Mouse (Mus musculus) heart, embryonic 12.5 days (tissue): Measurements from ENCODE around the gene Nrxn1. TPM values are rescaled to one million over a fixed set of nuclear protein-coding genes. Genes with fewer than 3 reads are reported as not detected.

Experiments used
- ATAC-seq: fragments of 200-750 bp; cut with Nextera tagmentation; 2 replicates; pipeline ENCODE4 v1.8.0; 2017; ENCODE audit warnings: moderate TSS enrichment, moderate library complexity; ENCODE audit not compliant: insufficient number of reproducible peaks, low FRiP score
- H3K27ac ChIP-seq: fragments of 300-500 bp; sonication (generic); 2 replicates; pipeline ENCODE4 v1.5.1; 2016; ENCODE audit warnings: mild to moderate bottlenecking, moderate library complexity; ENCODE audit not compliant: poor library complexity, severe bottlenecking
- H3K27me3 ChIP-seq: fragments of 300-500 bp; sonication (generic); replicated peaks from 2 replicates; pipeline ENCODE4 v1.6.1; 2016; ENCODE audit warnings: mild to moderate bottlenecking, moderate library complexity
- H3K36me3 ChIP-seq: fragments of 300-500 bp; sonication (generic); 2 replicates; pipeline ENCODE4 v1.6.1; 2016; ENCODE audit warnings: mild to moderate bottlenecking, moderate library complexity
- H3K4me1 ChIP-seq: fragments of 300-500 bp; sonication (generic); replicated peaks from 2 replicates; pipeline ENCODE4 v1.6.1; 2016; ENCODE audit warnings: mild to moderate bottlenecking
- H3K4me2 ChIP-seq: fragments of 300-500 bp; sonication (generic); 2 replicates; pipeline ENCODE4 v1.6.1; 2016; ENCODE audit warnings: mild to moderate bottlenecking, moderate library complexity
- H3K4me3 ChIP-seq: fragments of 300-500 bp; sonication (generic); 2 replicates; pipeline ENCODE4 v1.5.1; 2016; ENCODE audit warnings: mild to moderate bottlenecking
- H3K9ac ChIP-seq: fragments of 300-500 bp; sonication (generic); 2 replicates; pipeline ENCODE4 v1.6.1; 2016; ENCODE audit warnings: mild to moderate bottlenecking, moderate library complexity
- H3K9me3 ChIP-seq: fragments of 300-500 bp; sonication (generic); replicated peaks from 2 replicates; pipeline ENCODE4 v1.6.1; 2016; ENCODE audit warnings: mild to moderate bottlenecking, moderate library complexity
- WGBS: fragments of 180-500 bp; shearing (Covaris S2); methylation state at CpG from one replicate; pipeline ENCODE4 v1.1.7; 2016; 5-methylcytosine and 5-hydroxymethylcytosine counted together
- polyA plus RNA-seq: library from polyadenylated mRNA; unstranded; fragments of >200 nt; fragmentation: Nextera tagmentation; extraction: Ambion mirVana; gene quantifications from 2 replicates; pipeline ENCODE4 v1.2.1, GENCODE M21; 2016

Nrxn1 gene
- polyA plus RNA-seq, 1 experiment from 2014 or later, result 1.6 TPM

- H3K27me3 ChIP-seq, result no peaks in the 10 kb centered on the region
- no peak overlapping the region for H3K9ac ChIP-seq
- no peaks in the 10 kb centered on the region for H3K4me1 ChIP-seq
- no peak overlapping the region for H3K4me3 ChIP-seq
- H3K27ac ChIP-seq, result no peak overlapping the region
- no peak overlapping the region for H3K4me2 ChIP-seq
- ATAC-seq, result no peak
- H3K9me3 ChIP-seq, result no peaks in the 10 kb centered on the region
- no peaks in the 10 kb centered on the region for H3K36me3 ChIP-seq
Measured at GRCm38 (mm10) chr17:91079096-91079495, 13.8 kb downstream of the Nrxn1 start.

- no peaks in the 10 kb centered on the region for H3K4me1 ChIP-seq
- WGBS, result 87% methylated on average over 5 of the region's 5 CpGs
- H3K27ac ChIP-seq, result no peak overlapping the region
- no peaks in the 10 kb centered on the region for H3K9me3 ChIP-seq
- ATAC-seq, result no peak
- H3K9ac ChIP-seq, result no peak overlapping the region
- no peaks in the 10 kb centered on the region for H3K36me3 ChIP-seq
- no peaks in the 10 kb centered on the region for H3K27me3 ChIP-seq
- no peak overlapping the region for H3K4me3 ChIP-seq
- H3K4me2 ChIP-seq, result no peak overlapping the region
Measured at GRCm38 (mm10) chr17:91074780-91075179, 18.1 kb downstream of the Nrxn1 start.

GRCm38 (mm10) chr17:91033466-91033865 is 59.4 kb downstream of the Nrxn1 start:
- no peak for ATAC-seq
- no peak overlapping the region for H3K9ac ChIP-seq
- 83% methylated on average over 7 of the region's 7 CpGs for WGBS
- H3K27ac ChIP-seq, result no peak overlapping the region
- no peaks in the 10 kb centered on the region for H3K4me1 ChIP-seq
- no peaks in the 10 kb centered on the region for H3K36me3 ChIP-seq
- no peaks in the 10 kb centered on the region for H3K9me3 ChIP-seq
- H3K4me3 ChIP-seq, result no peak overlapping the region
- H3K27me3 ChIP-seq, result no peaks in the 10 kb centered on the region
- no peak overlapping the region for H3K4me2 ChIP-seq

GRCm38 (mm10) chr17:91025061-91025623 is 67.7 kb downstream of the Nrxn1 start:
- no peak for ATAC-seq
- Histone ChIP-seq H3K4me2 (no peak overlapping the region), H3K27me3 (no peaks in the 10 kb centered on the region), H3K27ac (no peak overlapping the region), H3K4me1 (no peaks in the 10 kb centered on the region), H3K4me3 (no peak overlapping the region), H3K36me3 (no peaks in the 10 kb centered on the region), H3K9ac (no peak overlapping the region), H3K9me3 (no peaks in the 10 kb centered on the region)
- WGBS, result 47% methylated on average over 2 of the region's 2 CpGs

- no peaks in the 10 kb centered on the region for H3K4me1 ChIP-seq
- no peaks in the 10 kb centered on the region for H3K27me3 ChIP-seq
- H3K4me3 ChIP-seq, result no peak overlapping the region
- H3K36me3 ChIP-seq, result no peaks in the 10 kb centered on the region
- no peak overlapping the region for H3K4me2 ChIP-seq
- 67% methylated on average over 5 of the region's 5 CpGs for WGBS
- H3K9ac ChIP-seq, result no peak overlapping the region
- no peaks in the 10 kb centered on the region for H3K9me3 ChIP-seq
- no peak for ATAC-seq
- H3K27ac ChIP-seq, result no peak overlapping the region
Measured at GRCm38 (mm10) chr17:91007385-91008089, 85.3 kb downstream of the Nrxn1 start.

- Histone ChIP-seq H3K36me3 (no peaks in the 10 kb centered on the region), H3K4me1 (no peaks in the 10 kb centered on the region), H3K9ac (no peak overlapping the region), H3K4me2 (no peak overlapping the region), H3K9me3 (no peaks in the 10 kb centered on the region), H3K4me3 (no peak overlapping the region), H3K27ac (no peak overlapping the region), H3K27me3 (no peaks in the 10 kb centered on the region)
- ATAC-seq, result no peak
Measured at GRCm38 (mm10) chr17:91000389-91000788, 92.5 kb downstream of the Nrxn1 start.

- Histone ChIP-seq H3K27me3 (no peaks in the 10 kb centered on the region), H3K4me3 (no peak overlapping the region), H3K27ac (no peak overlapping the region), H3K4me1 (no peaks in the 10 kb centered on the region), H3K36me3 (no peaks in the 10 kb centered on the region), H3K4me2 (no peak overlapping the region), H3K9me3 (no peaks in the 10 kb centered on the region), H3K9ac (no peak overlapping the region)
- 73% methylated on average over 4 of the region's 4 CpGs for WGBS
- no peak for ATAC-seq
Measured at GRCm38 (mm10) chr17:90999667-91000154, 93.2 kb downstream of the Nrxn1 start.

GRCm38 (mm10) chr17:90997714-90998113 is 95.2 kb downstream of the Nrxn1 start:
- Histone ChIP-seq H3K4me3 (no peak overlapping the region), H3K4me1 (no peaks in the 10 kb centered on the region), H3K27me3 (no peaks in the 10 kb centered on the region), H3K9me3 (no peaks in the 10 kb centered on the region), H3K36me3 (no peaks in the 10 kb centered on the region), H3K4me2 (no peak overlapping the region), H3K9ac (no peak overlapping the region), H3K27ac (no peak overlapping the region)
- no peak for ATAC-seq
- 52% methylated on average over 1 of the region's 1 CpGs for WGBS

GRCm38 (mm10) chr17:90995436-90995835 is 97.4 kb downstream of the Nrxn1 start:
- Histone ChIP-seq H3K27ac (no peak overlapping the region), H3K9me3 (no peaks in the 10 kb centered on the region), H3K27me3 (no peaks in the 10 kb centered on the region), H3K9ac (no peak overlapping the region), H3K4me3 (no peak overlapping the region), H3K4me2 (no peak overlapping the region), H3K4me1 (no peaks in the 10 kb centered on the region), H3K36me3 (no peaks in the 10 kb centered on the region)
- ATAC-seq, result no peak
- whole genome bisulfite sequencing, result 54% methylated on average over 1 of the region's 1 CpGs

GRCm38 (mm10) chr17:90994247-90994646 is 98.6 kb downstream of the Nrxn1 start:
- Histone ChIP-seq H3K27me3 (no peaks in the 10 kb centered on the region), H3K9ac (no peak overlapping the region), H3K4me3 (no peak overlapping the region), H3K36me3 (no peaks in the 10 kb centered on the region), H3K4me2 (no peak overlapping the region), H3K9me3 (no peaks in the 10 kb centered on the region), H3K4me1 (no peaks in the 10 kb centered on the region), H3K27ac (no peak overlapping the region)
- no peak for ATAC-seq
- WGBS, result 69% methylated on average over 1 of the region's 1 CpGs

GRCm38 (mm10) chr17:90990747-90991146 is 102.1 kb downstream of the Nrxn1 start:
- H3K27ac ChIP-seq, result no peak overlapping the region
- no peak for ATAC-seq
- H3K4me3 ChIP-seq, result no peak overlapping the region
- H3K36me3 ChIP-seq, result no peaks in the 10 kb centered on the region
- no peaks in the 10 kb centered on the region for H3K27me3 ChIP-seq
- WGBS, result 83% methylated on average over 2 of the region's 2 CpGs
- no peak overlapping the region for H3K9ac ChIP-seq
- no peaks in the 10 kb centered on the region for H3K9me3 ChIP-seq
- H3K4me2 ChIP-seq, result no peak overlapping the region
- H3K4me1 ChIP-seq, result no peaks in the 10 kb centered on the region
